Comparison of ENCODE assay signal across 25 mouse cellular contexts in genomic region chr5:131239813-131240212, GRCm38 (mm10).
DNase-seq lines count a peak whose midpoint lies in the region; ATAC-seq and TF ChIP-seq lines count a peak whose summit lies in the region.
"Had no signal": no experiment of that assay in that cellular context is flagged by ENCODE, and none has a peak within 500 bp of the region (broad histone marks: within the 10 kb centered on the region; RNA-seq: fewer than 3 reads in every experiment).

No protein-coding gene starts in this region.

- no peaks in the 10 kb centered on the region for H3K36me3 ChIP-seq in forebrain, postnatal 0 days (ENCODE audit: insufficient read depth)
- H3K36me3 ChIP-seq in forebrain, embryonic 13.5 days (ENCODE audit: poor library complexity, severe bottlenecking), result no peaks in the 10 kb centered on the region
- H3K36me3 ChIP-seq in intestine, postnatal 0 days (ENCODE audit: control insufficient read depth, insufficient read depth), result no peaks in the 10 kb centered on the region
- H3K36me3 ChIP-seq in intestine, embryonic 15.5 days, result no peaks in the 10 kb centered on the region
- no peaks in the 10 kb centered on the region for H3K36me3 ChIP-seq in E14TG2a.4 (ENCODE audit: insufficient read depth, low read length)
- H3K36me3 ChIP-seq: embryonic facial prominence, embryonic 12.5 days; forebrain, embryonic 15.5 days; heart, embryonic 12.5 days; liver, embryonic 15.5 days; lung, embryonic 15.5 days; neural tube, embryonic 13.5 days had no signal

- 99% methylated on average over 3 of the region's 3 CpGs for WGBS in forebrain, postnatal 0 days
- 95% methylated on average over 3 of the region's 3 CpGs for WGBS in forebrain, embryonic 13.5 days
- WGBS in intestine, postnatal 0 days, result 88% methylated on average over 3 of the region's 3 CpGs
- 98% methylated on average over 3 of the region's 3 CpGs for WGBS in intestine, embryonic 15.5 days

- no peak for DNase-seq in forebrain, postnatal 0 days
- DNase-seq in R1 (ENCODE audit: low read depth, low spot score), result peak; percentile 70
- no peak for DNase-seq in testis, postnatal 10 days (ENCODE audit: low spot score)
- DNase-seq in embryo, embryonic 9.5 days (ENCODE audit: extremely low spot score), result no peak
- DNase-seq: cerebellum, adult 8-10 months; cerebellum, postnatal 25 days; heart, postnatal 4 days; kidney, adult 8-10 months; kidney, postnatal 10 days; layer of hippocampus, adult 9-11 months; liver had no signal

- 0 out of 2 replicates have a peak, but pooled peaks have one; percentile 24 for TF ChIP-seq CTCF in forebrain, postnatal 0 days (IDR thresholded peaks at IDR 0.05; ENCODE audit: low read depth)
- TF ChIP-seq CTCF in intestine, postnatal 0 days (IDR thresholded peaks at IDR 0.05; ENCODE audit: low read depth), result 0 out of 2 replicates have a peak, but pooled peaks have one; percentile 3
- peak; percentile 32 for TF ChIP-seq CTCF in E14TG2a.4 (conservative IDR thresholded peaks at IDR 0.05; ENCODE audit: low read length)

- no peaks in the 10 kb centered on the region for H3K4me1 ChIP-seq in forebrain, postnatal 0 days (ENCODE audit: insufficient read depth)
- 0 out of 2 replicates have a peak, but pooled peaks cover 7% of the 10 kb centered on the region for H3K4me1 ChIP-seq in forebrain, embryonic 13.5 days
- no peaks in the 10 kb centered on the region for H3K4me1 ChIP-seq in intestine, postnatal 0 days (replicated peaks; ENCODE audit: control insufficient read depth, insufficient read depth, low read length)
- no peaks in the 10 kb centered on the region for H3K4me1 ChIP-seq in intestine, embryonic 15.5 days (replicated peaks)
- no peaks in the 10 kb centered on the region for H3K4me1 ChIP-seq in E14TG2a.4 (replicated peaks; ENCODE audit: low read depth, low read length)
- H3K4me1 ChIP-seq: embryonic facial prominence, embryonic 12.5 days; forebrain, embryonic 15.5 days; liver, embryonic 15.5 days; neural tube, embryonic 13.5 days had no signal

- no peak overlapping the region for H3K4me3 ChIP-seq in forebrain, postnatal 0 days (ENCODE audit: low read depth, low read length)
- H3K4me3 ChIP-seq in forebrain, embryonic 13.5 days, result no peak overlapping the region
- no peak overlapping the region for H3K4me3 ChIP-seq in intestine, postnatal 0 days (ENCODE audit: low read depth, low read length)
- no peak overlapping the region for H3K4me3 ChIP-seq in intestine, embryonic 15.5 days (replicated peaks)
- no peak overlapping the region for H3K4me3 ChIP-seq in E14TG2a.4 (replicated peaks; ENCODE audit: low read length)
- H3K4me3 ChIP-seq: embryonic facial prominence, embryonic 12.5 days; forebrain, embryonic 15.5 days; heart, embryonic 12.5 days; liver, embryonic 15.5 days; lung, embryonic 15.5 days; neural tube, embryonic 13.5 days had no signal

- no peak for ATAC-seq in forebrain, postnatal 0 days
- ATAC-seq in forebrain, embryonic 13.5 days, result no peak
- ATAC-seq in intestine, postnatal 0 days, result no peak
- ATAC-seq in intestine, embryonic 15.5 days, result no peak
- ATAC-seq: forebrain, embryonic 15.5 days; inflammation-experienced regulatory T-cells, adult 6 months had no signal

- H3K27me3 ChIP-seq in forebrain, postnatal 0 days (ENCODE audit: insufficient read depth, low read length), result no peaks in the 10 kb centered on the region
- H3K27me3 ChIP-seq in forebrain, embryonic 13.5 days, result no peaks in the 10 kb centered on the region
- H3K27me3 ChIP-seq in intestine, postnatal 0 days (replicated peaks; ENCODE audit: control insufficient read depth, insufficient read depth, low read length), result no peaks in the 10 kb centered on the region
- no peaks in the 10 kb centered on the region for H3K27me3 ChIP-seq in intestine, embryonic 15.5 days (replicated peaks)
- no peaks in the 10 kb centered on the region for H3K27me3 ChIP-seq in E14TG2a.4 (ENCODE audit: insufficient read depth, low read length)
- H3K27me3 ChIP-seq: CH12.LX; embryonic facial prominence, embryonic 12.5 days; forebrain, embryonic 15.5 days; heart, embryonic 12.5 days; liver, embryonic 15.5 days; lung, embryonic 15.5 days; neural tube, embryonic 13.5 days had no signal

- H3K27ac ChIP-seq in forebrain, postnatal 0 days (ENCODE audit: low read depth, low read length), result no peak overlapping the region
- H3K27ac ChIP-seq in forebrain, embryonic 13.5 days, result no peak overlapping the region
- H3K27ac ChIP-seq in intestine, postnatal 0 days (ENCODE audit: low read depth, low read length), result no peak overlapping the region
- no peak overlapping the region for H3K27ac ChIP-seq in intestine, embryonic 15.5 days
- H3K27ac ChIP-seq: embryonic facial prominence, embryonic 12.5 days; forebrain, embryonic 15.5 days; hindbrain, embryonic 14.5 days; liver, embryonic 15.5 days; lung, embryonic 15.5 days; neural tube, embryonic 13.5 days had no signal

- no peaks in the 10 kb centered on the region for H3K9me3 ChIP-seq in forebrain, postnatal 0 days (ENCODE audit: low read length)
- H3K9me3 ChIP-seq in forebrain, embryonic 13.5 days (replicated peaks), result no peaks in the 10 kb centered on the region
- no peaks in the 10 kb centered on the region for H3K9me3 ChIP-seq in intestine, postnatal 0 days (ENCODE audit: control insufficient read depth)
- no peaks in the 10 kb centered on the region for H3K9me3 ChIP-seq in intestine, embryonic 15.5 days
- H3K9me3 ChIP-seq in E14TG2a.4 (ENCODE audit: low read length), result no peaks in the 10 kb centered on the region
- H3K9me3 ChIP-seq: embryonic facial prominence, embryonic 12.5 days; forebrain, embryonic 15.5 days; liver, embryonic 15.5 days; lung, embryonic 15.5 days; neural tube, embryonic 13.5 days had no signal

- H3K9ac ChIP-seq in forebrain, postnatal 0 days, result no peak overlapping the region
- H3K9ac ChIP-seq in forebrain, embryonic 13.5 days, result no peak overlapping the region
- H3K9ac ChIP-seq in intestine, postnatal 0 days (ENCODE audit: low read depth, low read length), result no peak overlapping the region
- no peak overlapping the region for H3K9ac ChIP-seq in intestine, embryonic 15.5 days
- H3K9ac ChIP-seq: embryonic facial prominence, embryonic 12.5 days; forebrain, embryonic 15.5 days; heart, embryonic 12.5 days; hindbrain, embryonic 14.5 days; liver, embryonic 15.5 days; lung, embryonic 15.5 days; neural tube, embryonic 13.5 days had no signal

- no peak overlapping the region for H3K4me2 ChIP-seq in forebrain, postnatal 0 days (ENCODE audit: low read depth)
- no peak overlapping the region for H3K4me2 ChIP-seq in forebrain, embryonic 13.5 days
- H3K4me2 ChIP-seq in intestine, postnatal 0 days (replicated peaks; ENCODE audit: low read depth), result no peak overlapping the region
- no peak overlapping the region for H3K4me2 ChIP-seq in intestine, embryonic 15.5 days (replicated peaks)
- H3K4me2 ChIP-seq: embryonic facial prominence, embryonic 12.5 days; forebrain, embryonic 15.5 days; heart, embryonic 12.5 days; hindbrain, embryonic 14.5 days; liver, embryonic 15.5 days; lung, embryonic 15.5 days; midbrain, embryonic 11.5 days; neural tube, embryonic 13.5 days had no signal
